Mouse (Mus musculus): ENCODE results near the gene Zfp553. TPM values are rescaled to one million over a fixed set of nuclear protein-coding genes. Genes with fewer than 3 reads are reported as not detected.

Gene Zfp553
- polyA plus RNA-seq, 1 experiment, result 57.0 TPM

DNA sequence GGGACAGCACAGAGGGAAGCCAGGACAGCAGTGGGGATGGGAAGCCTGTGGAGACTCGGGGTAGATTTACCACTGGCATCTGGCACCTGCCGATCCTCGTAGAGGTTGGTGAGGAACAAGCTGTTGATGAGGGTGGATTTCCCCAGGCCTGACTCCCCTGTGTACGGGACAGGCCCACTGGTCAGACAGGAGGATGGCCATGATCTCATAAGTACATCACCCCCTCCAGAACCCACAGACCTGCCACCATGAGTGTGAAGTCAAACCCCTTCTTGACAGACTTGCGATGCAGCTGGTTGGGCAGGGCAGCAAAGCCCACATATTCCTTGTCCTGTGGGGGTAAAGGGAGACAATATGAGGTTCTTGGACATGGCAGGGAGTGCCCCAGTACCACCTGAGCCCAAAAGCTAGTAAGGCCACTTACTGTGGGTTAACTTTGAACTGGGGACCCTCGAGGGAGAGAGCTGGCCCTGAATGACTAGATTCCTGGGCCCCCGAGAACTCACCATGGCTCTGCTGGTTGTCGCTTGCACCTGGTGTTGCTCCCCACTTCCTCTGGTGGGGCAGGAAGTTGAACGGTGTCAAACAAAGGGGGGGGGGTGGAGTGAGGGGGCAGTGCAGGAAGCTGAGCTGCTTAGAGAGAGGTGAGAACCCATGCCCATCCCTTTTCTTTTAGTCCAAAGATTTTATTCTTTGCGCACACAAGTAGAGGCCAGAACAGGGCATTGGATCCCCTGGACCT is 14.8 kb upstream of the Zfp553 start:
- no peak for TF ChIP-seq EP300 (IDR thresholded peaks at IDR 0.05; ENCODE audit: insufficient read depth, low read depth, low read length)
- Histone ChIP-seq H3K36me3 (ENCODE audit: control insufficient read depth, insufficient read depth, low read length, poor library complexity, severe bottlenecking) (peaks cover 4% of the 10 kb centered on the region; the same call in 1 of the 2 replicates), H3K9me3 (replicated peaks; ENCODE audit: control insufficient read depth, insufficient read depth, low read length, poor library complexity, severe bottlenecking) (no peaks in the 10 kb centered on the region), H3K4me1 (ENCODE audit: control insufficient read depth, insufficient read depth, low read length) (no peaks in the 10 kb centered on the region), H3K4me3 (ENCODE audit: low read depth, low read length) (peak overlapping the region; percentile 61), H3K9ac (ENCODE audit: low read depth, poor library complexity, severe bottlenecking) (peak overlapping the region; percentile 61), H3K27me3 (ENCODE audit: control insufficient read depth, insufficient read depth, low read length, poor library complexity, severe bottlenecking) (no peaks in the 10 kb centered on the region), H3K27ac (ENCODE audit: insufficient read depth, low read length) (peak overlapping the region; percentile 81)

DNA sequence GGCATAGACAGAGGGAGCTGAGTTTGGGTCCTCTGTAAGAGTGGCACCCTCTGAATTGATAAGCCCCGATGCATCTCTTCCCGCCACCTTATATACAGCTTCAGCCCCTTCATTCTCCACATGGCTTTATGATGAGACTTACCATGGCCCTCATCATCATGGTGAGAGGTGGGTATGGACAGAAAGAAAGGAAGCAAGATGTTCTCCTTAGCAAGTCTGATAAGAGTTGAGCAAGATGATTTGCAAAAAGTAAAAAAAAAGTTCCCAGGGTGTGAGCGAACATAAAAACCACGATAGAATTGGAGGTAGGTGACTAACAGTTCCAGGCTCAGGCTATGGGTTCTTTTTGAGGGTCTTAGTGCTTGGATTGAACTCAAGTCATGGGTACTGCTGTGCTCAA is 14.2 kb upstream of the Zfp553 start:
- no peaks in the 10 kb centered on the region for H3K9me3 ChIP-seq (replicated peaks; ENCODE audit: control insufficient read depth, insufficient read depth, low read length, poor library complexity, severe bottlenecking)
- no peaks in the 10 kb centered on the region for H3K27me3 ChIP-seq (ENCODE audit: control insufficient read depth, insufficient read depth, low read length, poor library complexity, severe bottlenecking)
- H3K36me3 ChIP-seq (ENCODE audit: control insufficient read depth, insufficient read depth, low read length, poor library complexity, severe bottlenecking), result peaks cover 4% of the 10 kb centered on the region; the same call in 1 of the 2 replicates
- no peak for TF ChIP-seq POLR2A (IDR thresholded peaks at IDR 0.05; ENCODE audit: insufficient read depth, low read length)
- TF ChIP-seq CTCF (IDR thresholded peaks at IDR 0.05; ENCODE audit: low read depth, low read length), result no peak
- no peak for TF ChIP-seq EP300 (IDR thresholded peaks at IDR 0.05; ENCODE audit: insufficient read depth, low read depth, low read length)
- H3K4me3 ChIP-seq (ENCODE audit: low read depth, low read length), result peak overlapping the region; percentile 61
- peak overlapping the region; percentile 61 for H3K9ac ChIP-seq (ENCODE audit: low read depth, poor library complexity, severe bottlenecking)
- no peaks in the 10 kb centered on the region for H3K4me1 ChIP-seq (ENCODE audit: control insufficient read depth, insufficient read depth, low read length)
- H3K27ac ChIP-seq (ENCODE audit: insufficient read depth, low read length), result peak overlapping the region; percentile 62

GRCm38 (mm10) chr7:127220440-127220839 is 12.4 kb upstream of the Zfp553 start:
- H3K9ac ChIP-seq (ENCODE audit: low read depth, poor library complexity, severe bottlenecking), result no peak overlapping the region
- H3K27ac ChIP-seq (ENCODE audit: insufficient read depth, low read length), result peak overlapping the region; percentile 69
- no peaks in the 10 kb centered on the region for H3K36me3 ChIP-seq (ENCODE audit: control insufficient read depth, insufficient read depth, low read length, poor library complexity, severe bottlenecking)
- no peaks in the 10 kb centered on the region for H3K27me3 ChIP-seq (ENCODE audit: control insufficient read depth, insufficient read depth, low read length, poor library complexity, severe bottlenecking)
- H3K4me3 ChIP-seq (ENCODE audit: low read depth, low read length), result no peak overlapping the region
- H3K4me1 ChIP-seq (ENCODE audit: control insufficient read depth, insufficient read depth, low read length), result peaks cover 1% of the 10 kb centered on the region
- no peak for TF ChIP-seq POLR2A (IDR thresholded peaks at IDR 0.05; ENCODE audit: insufficient read depth, low read length)
- TF ChIP-seq CTCF (IDR thresholded peaks at IDR 0.05; ENCODE audit: low read depth, low read length), result no peak
- no peak for TF ChIP-seq EP300 (IDR thresholded peaks at IDR 0.05; ENCODE audit: insufficient read depth, low read depth, low read length)
- no peaks in the 10 kb centered on the region for H3K9me3 ChIP-seq (replicated peaks; ENCODE audit: control insufficient read depth, insufficient read depth, low read length, poor library complexity, severe bottlenecking)

DNA sequence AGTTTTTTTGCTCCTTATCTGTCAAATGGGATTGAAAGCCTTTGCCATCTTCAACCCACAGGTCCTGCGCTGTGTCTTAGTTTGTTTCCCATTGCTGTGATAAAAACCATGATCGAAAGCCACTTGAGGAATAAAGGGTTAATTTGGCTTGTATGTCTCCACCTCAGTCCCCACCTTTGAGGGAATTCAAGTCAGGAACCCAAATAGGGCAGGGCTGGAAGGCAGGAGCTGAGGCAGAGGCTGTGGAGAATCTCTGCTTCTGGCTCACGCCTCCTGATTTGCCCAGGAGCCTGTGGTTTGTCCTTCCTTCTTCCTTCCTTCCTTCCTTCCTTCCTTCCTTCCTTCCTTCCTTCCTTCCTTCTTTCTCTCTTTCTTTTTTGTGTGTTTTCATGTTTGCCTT is 9.8 kb upstream of the Zfp553 start:
- H3K27me3 ChIP-seq (ENCODE audit: control insufficient read depth, insufficient read depth, low read length, poor library complexity, severe bottlenecking), result no peaks in the 10 kb centered on the region
- H3K4me3 ChIP-seq (ENCODE audit: low read depth, low read length), result no peak overlapping the region
- H3K4me1 ChIP-seq (ENCODE audit: control insufficient read depth, insufficient read depth, low read length), result peaks cover 7% of the 10 kb centered on the region
- H3K9ac ChIP-seq (ENCODE audit: low read depth, poor library complexity, severe bottlenecking), result peak overlapping the region; percentile 46
- no peaks in the 10 kb centered on the region for H3K9me3 ChIP-seq (replicated peaks; ENCODE audit: control insufficient read depth, insufficient read depth, low read length, poor library complexity, severe bottlenecking)
- H3K27ac ChIP-seq (ENCODE audit: insufficient read depth, low read length), result peak overlapping the region; percentile 99
- 0 out of 2 replicates have a peak, but pooled peaks have one; percentile 37 for TF ChIP-seq EP300 (IDR thresholded peaks at IDR 0.05; ENCODE audit: insufficient read depth, low read depth, low read length)
- TF ChIP-seq CTCF (IDR thresholded peaks at IDR 0.05; ENCODE audit: low read depth, low read length), result no peak
- no peak for TF ChIP-seq POLR2A (IDR thresholded peaks at IDR 0.05; ENCODE audit: insufficient read depth, low read length)
- H3K36me3 ChIP-seq (ENCODE audit: control insufficient read depth, insufficient read depth, low read length, poor library complexity, severe bottlenecking), result no peaks in the 10 kb centered on the region

DNA sequence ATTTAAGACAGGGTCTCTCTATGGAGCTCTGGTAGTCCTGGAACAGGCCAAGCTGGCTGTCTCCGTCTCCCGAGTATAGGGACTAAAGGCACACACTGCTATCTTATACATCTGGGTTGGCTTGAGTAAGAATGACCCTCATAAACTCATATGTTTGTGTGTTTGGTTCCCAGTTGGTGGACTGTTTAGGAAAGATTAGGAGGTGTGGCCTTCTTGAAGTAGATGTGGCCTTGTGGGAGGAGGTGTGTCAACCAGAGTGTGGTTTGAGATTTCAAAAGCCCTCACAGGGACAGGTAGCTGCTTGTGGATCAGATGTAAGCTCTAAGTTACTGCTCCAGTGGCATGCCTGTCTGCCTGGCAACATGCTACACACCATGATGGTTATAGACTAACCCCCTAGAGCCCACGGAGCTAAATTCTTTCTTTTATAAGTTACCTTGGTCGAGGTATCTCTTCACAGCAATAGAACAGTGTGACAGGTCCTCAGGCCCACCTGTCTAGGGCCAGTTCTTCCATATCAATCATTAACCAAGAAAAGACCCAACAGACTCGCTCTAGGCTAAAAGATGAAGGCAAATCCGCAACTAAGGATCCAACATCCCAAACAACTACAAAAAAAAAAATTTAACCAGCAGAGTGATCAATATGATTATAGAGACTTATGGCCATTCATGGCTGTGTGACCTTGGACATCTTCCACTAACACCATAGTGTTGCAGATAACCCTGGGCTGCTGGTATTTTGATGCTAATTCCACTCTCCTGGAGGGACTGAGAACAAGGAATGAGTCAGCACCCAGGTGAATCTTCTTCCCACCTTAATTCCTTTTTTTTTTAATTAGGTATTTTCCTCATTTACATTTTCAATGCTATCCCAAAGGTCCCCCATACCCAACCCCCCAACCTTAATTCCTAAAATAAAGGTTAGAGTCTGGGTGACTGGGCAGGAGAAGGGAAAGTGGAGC is 9.1 kb upstream of the Zfp553 start:
- Histone ChIP-seq H3K9me3 (replicated peaks; ENCODE audit: control insufficient read depth, insufficient read depth, low read length, poor library complexity, severe bottlenecking) (no peaks in the 10 kb centered on the region), H3K9ac (ENCODE audit: low read depth, poor library complexity, severe bottlenecking) (peak overlapping the region; percentile 52), H3K36me3 (ENCODE audit: control insufficient read depth, insufficient read depth, low read length, poor library complexity, severe bottlenecking) (no peaks in the 10 kb centered on the region), H3K27ac (ENCODE audit: insufficient read depth, low read length) (peak overlapping the region; percentile 99), H3K4me3 (ENCODE audit: low read depth, low read length) (peak overlapping the region; percentile 12; the same call in 1 of the 2 replicates), H3K4me1 (ENCODE audit: control insufficient read depth, insufficient read depth, low read length) (peaks cover 7% of the 10 kb centered on the region), H3K27me3 (ENCODE audit: control insufficient read depth, insufficient read depth, low read length, poor library complexity, severe bottlenecking) (no peaks in the 10 kb centered on the region)
- TF ChIP-seq CTCF (IDR thresholded peaks at IDR 0.05; ENCODE audit: low read depth, low read length) (no peak), POLR2A (IDR thresholded peaks at IDR 0.05; ENCODE audit: insufficient read depth, low read length) (no peak), EP300 (IDR thresholded peaks at IDR 0.05; ENCODE audit: insufficient read depth, low read depth, low read length) (peak; percentile 70; the same call in 1 of the 2 replicates)

All from ES-Bruce4 (cell line).